Mouse (Mus musculus): ENCODE data around the gene D8Ertd738e.
A peak's percentile ranks its signal among the peaks of the same experiment; 100 is the strongest.

D8Ertd738e gene

GRCm38 (mm10) chr8:84223322-84224029, 26.0 kb downstream of the D8Ertd738e start:
- Histone ChIP-seq H3K27me3 (ENCODE audit: insufficient read depth, low read length) (no peaks in the 10 kb centered on the region), H3K4me1 (replicated peaks; ENCODE audit: low read depth, low read length) (peaks cover 30% of the 10 kb centered on the region), H3K9me3 (ENCODE audit: low read length) (no peaks in the 10 kb centered on the region), H3K36me3 (ENCODE audit: insufficient read depth, low read length) (peaks cover 89% of the 10 kb centered on the region), H3K4me3 (replicated peaks; ENCODE audit: low read length) (peak overlapping the region; percentile 77)
- no peak for TF ChIP-seq NANOG (IDR thresholded peaks at IDR 0.05; ENCODE audit: borderline replicate concordance, low read length)
- no peak for TF ChIP-seq CTCF (conservative IDR thresholded peaks at IDR 0.05; ENCODE audit: low read length)
- no peak for TF ChIP-seq POU5F1 (IDR thresholded peaks at IDR 0.05; ENCODE audit: borderline replicate concordance, low read length)

- H3K36me3 ChIP-seq (ENCODE audit: insufficient read depth, low read length) = peaks cover 89% of the 10 kb centered on the region
- no peaks in the 10 kb centered on the region for H3K9me3 ChIP-seq (ENCODE audit: low read length)
- H3K4me3 ChIP-seq (replicated peaks; ENCODE audit: low read length) = peak overlapping the region; percentile 77
- H3K27me3 ChIP-seq (ENCODE audit: insufficient read depth, low read length) = no peaks in the 10 kb centered on the region
- peaks cover 30% of the 10 kb centered on the region for H3K4me1 ChIP-seq (replicated peaks; ENCODE audit: low read depth, low read length)
- TF ChIP-seq CTCF (conservative IDR thresholded peaks at IDR 0.05; ENCODE audit: low read length) = no peak
- no peak for TF ChIP-seq NANOG (IDR thresholded peaks at IDR 0.05; ENCODE audit: borderline replicate concordance, low read length)
- TF ChIP-seq POU5F1 (IDR thresholded peaks at IDR 0.05; ENCODE audit: borderline replicate concordance, low read length) = no peak
These were observed 26.9 kb downstream of the D8Ertd738e start for GRCm38 (mm10) chr8:84222566-84223165.

GRCm38 (mm10) chr8:84220105-84220504, 29.4 kb downstream of the D8Ertd738e start:
- TF ChIP-seq POU5F1 (IDR thresholded peaks at IDR 0.05; ENCODE audit: borderline replicate concordance, low read length) (no peak), CTCF (conservative IDR thresholded peaks at IDR 0.05; ENCODE audit: low read length) (no peak), NANOG (IDR thresholded peaks at IDR 0.05; ENCODE audit: borderline replicate concordance, low read length) (no peak)
- peaks cover 87% of the 10 kb centered on the region for H3K36me3 ChIP-seq (ENCODE audit: insufficient read depth, low read length)
- no peak overlapping the region for H3K4me3 ChIP-seq (replicated peaks; ENCODE audit: low read length)
- H3K4me1 ChIP-seq (replicated peaks; ENCODE audit: low read depth, low read length) = peaks cover 30% of the 10 kb centered on the region
- H3K9me3 ChIP-seq (ENCODE audit: low read length) = no peaks in the 10 kb centered on the region
- H3K27me3 ChIP-seq (ENCODE audit: insufficient read depth, low read length) = no peaks in the 10 kb centered on the region

- no peak for TF ChIP-seq CTCF (conservative IDR thresholded peaks at IDR 0.05; ENCODE audit: low read length)
- no peak for TF ChIP-seq NANOG (IDR thresholded peaks at IDR 0.05; ENCODE audit: borderline replicate concordance, low read length)
- no peak for TF ChIP-seq POU5F1 (IDR thresholded peaks at IDR 0.05; ENCODE audit: borderline replicate concordance, low read length)
- no peaks in the 10 kb centered on the region for H3K27me3 ChIP-seq (ENCODE audit: insufficient read depth, low read length)
- H3K9me3 ChIP-seq (ENCODE audit: low read length) = no peaks in the 10 kb centered on the region
- H3K4me3 ChIP-seq (replicated peaks; ENCODE audit: low read length) = no peak overlapping the region
- H3K36me3 ChIP-seq (ENCODE audit: insufficient read depth, low read length) = peaks cover 91% of the 10 kb centered on the region
- peaks cover 22% of the 10 kb centered on the region for H3K4me1 ChIP-seq (replicated peaks; ENCODE audit: low read depth, low read length)
These were observed 31.4 kb downstream of the D8Ertd738e start for GRCm38 (mm10) chr8:84218143-84218542.

GRCm38 (mm10) chr8:84217206-84217605, 32.3 kb downstream of the D8Ertd738e start:
- Histone ChIP-seq H3K36me3 (ENCODE audit: insufficient read depth, low read length) (peaks cover 91% of the 10 kb centered on the region), H3K4me1 (replicated peaks; ENCODE audit: low read depth, low read length) (peaks cover 21% of the 10 kb centered on the region), H3K4me3 (replicated peaks; ENCODE audit: low read length) (no peak overlapping the region), H3K27me3 (ENCODE audit: insufficient read depth, low read length) (no peaks in the 10 kb centered on the region), H3K9me3 (ENCODE audit: low read length) (no peaks in the 10 kb centered on the region)
- TF ChIP-seq POU5F1 (IDR thresholded peaks at IDR 0.05; ENCODE audit: borderline replicate concordance, low read length) (no peak), CTCF (conservative IDR thresholded peaks at IDR 0.05; ENCODE audit: low read length) (no peak), NANOG (IDR thresholded peaks at IDR 0.05; ENCODE audit: borderline replicate concordance, low read length) (no peak)

- Histone ChIP-seq H3K4me3 (replicated peaks; ENCODE audit: low read length) (no peak overlapping the region), H3K9me3 (ENCODE audit: low read length) (no peaks in the 10 kb centered on the region), H3K27me3 (ENCODE audit: insufficient read depth, low read length) (no peaks in the 10 kb centered on the region), H3K4me1 (replicated peaks; ENCODE audit: low read depth, low read length) (peaks cover 49% of the 10 kb centered on the region), H3K36me3 (ENCODE audit: insufficient read depth, low read length) (peaks cover 92% of the 10 kb centered on the region)
- TF ChIP-seq NANOG (IDR thresholded peaks at IDR 0.05; ENCODE audit: borderline replicate concordance, low read length) (no peak), POU5F1 (IDR thresholded peaks at IDR 0.05; ENCODE audit: borderline replicate concordance, low read length) (no peak)
These were observed 36.2 kb downstream of the D8Ertd738e start for GRCm38 (mm10) chr8:84213277-84213676.

- peaks cover 57% of the 10 kb centered on the region for H3K4me1 ChIP-seq (replicated peaks; ENCODE audit: low read depth, low read length)
- TF ChIP-seq CTCF (conservative IDR thresholded peaks at IDR 0.05; ENCODE audit: low read length) (no peak), NANOG (IDR thresholded peaks at IDR 0.05; ENCODE audit: borderline replicate concordance, low read length) (no peak), POU5F1 (IDR thresholded peaks at IDR 0.05; ENCODE audit: borderline replicate concordance, low read length) (no peak)
- no peaks in the 10 kb centered on the region for H3K9me3 ChIP-seq (ENCODE audit: low read length)
- 0 out of 2 replicates have a peak overlapping the region, but pooled peaks have one; percentile 32 for H3K4me3 ChIP-seq (replicated peaks; ENCODE audit: low read length)
- no peaks in the 10 kb centered on the region for H3K27me3 ChIP-seq (ENCODE audit: insufficient read depth, low read length)
- H3K36me3 ChIP-seq (ENCODE audit: insufficient read depth, low read length) = peaks cover 86% of the 10 kb centered on the region
These were observed 37.5 kb downstream of the D8Ertd738e start for GRCm38 (mm10) chr8:84211881-84212563.

GRCm38 (mm10) chr8:84211202-84211601, 38.3 kb downstream of the D8Ertd738e start:
- no peak for TF ChIP-seq POU5F1 (IDR thresholded peaks at IDR 0.05; ENCODE audit: borderline replicate concordance, low read length)
- TF ChIP-seq NANOG (IDR thresholded peaks at IDR 0.05; ENCODE audit: borderline replicate concordance, low read length) = no peak
- TF ChIP-seq CTCF (conservative IDR thresholded peaks at IDR 0.05; ENCODE audit: low read length) = no peak
- H3K4me1 ChIP-seq (replicated peaks; ENCODE audit: low read depth, low read length) = peaks cover 61% of the 10 kb centered on the region
- no peak overlapping the region for H3K4me3 ChIP-seq (replicated peaks; ENCODE audit: low read length)
- H3K9me3 ChIP-seq (ENCODE audit: low read length) = no peaks in the 10 kb centered on the region
- H3K27me3 ChIP-seq (ENCODE audit: insufficient read depth, low read length) = no peaks in the 10 kb centered on the region
- peaks cover 83% of the 10 kb centered on the region for H3K36me3 ChIP-seq (ENCODE audit: insufficient read depth, low read length)
